8 mouse cellular contexts compared by ENCODE assay signal in genomic region chr6:143020647-143021046, GRCm38 (mm10). TPM values are rescaled to one million over a fixed set of nuclear protein-coding genes. Genes with fewer than 3 reads are reported as not detected.
DNase-seq lines count a peak whose midpoint lies in the region; ATAC-seq and TF ChIP-seq lines count a peak whose summit lies in the region.

No protein-coding gene starts in this region.

- H3K9me3 ChIP-seq in intestine, embryonic 16.5 days (ENCODE audit: control insufficient read depth, low read length): no peaks in the 10 kb centered on the region
- H3K9me3 ChIP-seq in intestine, embryonic 15.5 days: no peaks in the 10 kb centered on the region
- no peaks in the 10 kb centered on the region for H3K9me3 ChIP-seq in ES-E14 (ENCODE audit: control insufficient read depth, insufficient read depth, low read depth, low read length)
- H3K9me3 ChIP-seq in liver, postnatal 0 days (ENCODE audit: low read length): no peaks in the 10 kb centered on the region

- no peaks in the 10 kb centered on the region for H3K27me3 ChIP-seq in intestine, embryonic 16.5 days (replicated peaks; ENCODE audit: control insufficient read depth, insufficient read depth, low read length)
- H3K27me3 ChIP-seq in intestine, embryonic 15.5 days (replicated peaks): no peaks in the 10 kb centered on the region
- no peaks in the 10 kb centered on the region for H3K27me3 ChIP-seq in liver, postnatal 0 days (ENCODE audit: insufficient read depth, low read length)

- H3K27ac ChIP-seq in intestine, embryonic 16.5 days (ENCODE audit: low read length): no peak overlapping the region
- H3K27ac ChIP-seq in intestine, embryonic 15.5 days: no peak overlapping the region
- H3K27ac ChIP-seq in ES-E14 (ENCODE audit: insufficient read depth, low read depth, low read length, poor library complexity, severe bottlenecking): no peak overlapping the region
- no peak overlapping the region for H3K27ac ChIP-seq in liver, postnatal 0 days (ENCODE audit: low read depth)

- 70% methylated on average over 5 of the region's 5 CpGs for WGBS in intestine, embryonic 16.5 days
- 72% methylated on average over 5 of the region's 5 CpGs for WGBS in intestine, embryonic 15.5 days
- WGBS in liver, postnatal 0 days (ENCODE audit: insufficient replicate concordance): 66% methylated on average over 5 of the region's 5 CpGs

- no peak overlapping the region for H3K4me2 ChIP-seq in intestine, embryonic 16.5 days (ENCODE audit: low read depth, low read length)
- no peak overlapping the region for H3K4me2 ChIP-seq in intestine, embryonic 15.5 days (replicated peaks)
- no peak overlapping the region for H3K4me2 ChIP-seq in liver, postnatal 0 days (ENCODE audit: low read depth, low read length)

- peak; percentile 26; the same call in 1 of the 2 replicates for TF ChIP-seq CTCF in brain, embryonic 14.5 days (IDR thresholded peaks at IDR 0.05; ENCODE audit: borderline replicate concordance, extremely low read depth, insufficient read depth, insufficient read length)
- peak; percentile 73 for TF ChIP-seq CTCF in liver, postnatal 0 days (IDR thresholded peaks at IDR 0.05; ENCODE audit: low read depth)

- DNase-seq in ES-E14 (ENCODE audit: low read depth, low spot score): peak; percentile 96
- peak; percentile 46 for DNase-seq in brain, embryonic 14.5 days (ENCODE audit: low read depth)
- DNase-seq in liver, postnatal 0 days: no peak
- DNase-seq in left cerebral cortex, adult 8-10 months (ENCODE audit: low spot score in 2 of 2): no peak
- no peak for DNase-seq in right cerebral cortex, adult 2 months (ENCODE audit: low spot score in 2 of 2)
- DNase-seq in lung, postnatal 10 days: no peak

- peak; percentile 13; the same call in 1 of the 2 replicates for ATAC-seq in intestine, embryonic 16.5 days
- no peak for ATAC-seq in intestine, embryonic 15.5 days
- no peak for ATAC-seq in liver, postnatal 0 days

- in situ Hi-C loops in ES-E14 (cut with MboI; ENCODE audit: low sequenced_read_pairs in 2 of 2, unreplicated experiment in 2 of 2): no loop called here

- H3K36me3 ChIP-seq in intestine, embryonic 16.5 days (ENCODE audit: control insufficient read depth, insufficient read depth, low read length): no peaks in the 10 kb centered on the region
- H3K36me3 ChIP-seq in intestine, embryonic 15.5 days: peaks cover 4% of the 10 kb centered on the region; the same call in 1 of the 2 replicates
- H3K36me3 ChIP-seq in ES-E14 (ENCODE audit: control insufficient read depth, insufficient read depth, low read length, poor library complexity, severe bottlenecking): peaks cover 14% of the 10 kb centered on the region; the same call in 1 of the 2 replicates
- H3K36me3 ChIP-seq in liver, postnatal 0 days (replicated peaks; ENCODE audit: insufficient read depth, low read length): peaks cover 8% of the 10 kb centered on the region

- H3K4me3 ChIP-seq in intestine, embryonic 16.5 days (ENCODE audit: low read length): no peak overlapping the region
- H3K4me3 ChIP-seq in intestine, embryonic 15.5 days (replicated peaks): no peak overlapping the region
- H3K4me3 ChIP-seq in ES-E14 (ENCODE audit: insufficient read depth in 1 of 2, low read depth in 1 of 2, low read length in 2 of 2, poor library complexity in 1 of 2, severe bottlenecking in 1 of 2): no peak overlapping the region
- H3K4me3 ChIP-seq in liver, postnatal 0 days (ENCODE audit: low read depth, low read length): no peak overlapping the region

- H3K9ac ChIP-seq in intestine, embryonic 16.5 days (ENCODE audit: low read depth, low read length): no peak overlapping the region
- no peak overlapping the region for H3K9ac ChIP-seq in intestine, embryonic 15.5 days
- H3K9ac ChIP-seq in ES-E14 (ENCODE audit: insufficient read depth, low read depth, low read length, poor library complexity, severe bottlenecking): no peak overlapping the region
- H3K9ac ChIP-seq in liver, postnatal 0 days (replicated peaks): no peak overlapping the region

- no peaks in the 10 kb centered on the region for H3K4me1 ChIP-seq in intestine, embryonic 16.5 days (ENCODE audit: control insufficient read depth, insufficient read depth, low read length)
- H3K4me1 ChIP-seq in intestine, embryonic 15.5 days (replicated peaks): no peaks in the 10 kb centered on the region
- H3K4me1 ChIP-seq in ES-E14 (ENCODE audit: control insufficient read depth in 2 of 2, insufficient read depth in 2 of 2, low read length in 2 of 2, poor library complexity in 1 of 2): no peaks in the 10 kb centered on the region; a peak in 1 of 4 replicates
- H3K4me1 ChIP-seq in liver, postnatal 0 days (ENCODE audit: insufficient read depth): no peaks in the 10 kb centered on the region

- no peak for TF ChIP-seq EP300 in liver, postnatal 0 days (IDR thresholded peaks at IDR 0.05; ENCODE audit: low read depth)

- TF ChIP-seq POLR2A in brain, embryonic 14.5 days (IDR thresholded peaks at IDR 0.05; ENCODE audit: borderline replicate concordance, extremely low read depth, insufficient read depth, insufficient read length, poor library complexity, severe bottlenecking): no peak

TF ChIP-seq in ES-E14, 5 proteins besides CTCF, POLR2A, EP300 and RAD21:
- TF ChIP-seq HCFC1 (IDR thresholded peaks at IDR 0.05; ENCODE audit: borderline replicate concordance, insufficient read depth, low read length) (0 out of 2 replicates have a peak, but pooled peaks have one; percentile 22), ZC3H11A (IDR thresholded peaks at IDR 0.05; ENCODE audit: borderline replicate concordance, low read depth, low read length) (peak; percentile 61; the same call in 1 of the 2 replicates), MAFK (IDR thresholded peaks at IDR 0.05; ENCODE audit: insufficient read depth, low read depth, low read length) (no peak), ZNF384 (IDR thresholded peaks at IDR 0.05; ENCODE audit: low read depth, low read length) (no peak), CHD2 (IDR thresholded peaks at IDR 0.05; ENCODE audit: low read depth, low read length) (no peak)
TF ChIP-seq in ES-E14: peak in this region for 2.

RNA-seq across cellular contexts. Expression of gene St8sia1, which starts 56.4 kb away (rescaled TPM):
- polyA plus RNA-seq in intestine, embryonic 16.5 days (2015; fragmentation: Nextera tagmentation; extraction: Ambion mirVana): 1.4 and 1.6 TPM in 2 replicates
- 1.3 and 1.6 TPM in 2 replicates for polyA plus RNA-seq in intestine, embryonic 15.5 days (2015; fragmentation: Nextera tagmentation; extraction: Ambion mirVana)
- 8.2 and 10.1 TPM in 2 replicates for total RNA-seq in ES-E14 (2012; rRNA removed)
- polyA plus RNA-seq in brain, embryonic 14.5 days (2012; rRNA removed): 11.5 and 20.6 TPM in 2 replicates
- 0.05 and 0.22 TPM in 2 replicates for polyA plus RNA-seq in liver, postnatal 0 days (2015; fragmentation: Nextera tagmentation; extraction: Ambion mirVana)
- 10 to 100 TPM; 29.4 to 41.0 (median 34.8) TPM for total RNA-seq in left cerebral cortex, adult 8-10 months (2022)

Comparison
In these comparisons a context has a peak if more than half of its experiments do, and no peak if none do; other contexts are left out.
1. DNase-seq: peak in ES-E14 (single experiment) and brain, embryonic 14.5 days (single experiment); none in liver, postnatal 0 days (single experiment), left cerebral cortex, adult 8-10 months (0 of 2), right cerebral cortex, adult 2 months (0 of 2) and lung, postnatal 10 days (single experiment).